Mouse (Mus musculus) midbrain, embryonic 14.5 days (tissue): ENCODE measurements around the gene Gapvd1. TPM values are rescaled to one million over a fixed set of nuclear protein-coding genes. Genes with fewer than 3 reads are reported as not detected.

Source experiments
- ATAC-seq: fragments of 200-750 bp; cut with Nextera tagmentation; 2 replicates; pipeline ENCODE4 v1.8.0; 2017; ENCODE audit warnings: moderate number of reproducible peaks, moderate library complexity; ENCODE audit not compliant: low FRiP score, low TSS enrichment
- DNase-seq: peaks from one replicate; pipeline ENCODE4 v3.0.0-alpha.2; 2015
- H3K27ac ChIP-seq: fragments of 300-500 bp; sonication (generic); replicated peaks from 2 replicates; pipeline ENCODE4 v1.5.1; 2014; ENCODE audit warnings: mild to moderate bottlenecking, low read depth, low read length, moderate library complexity
- H3K27me3 ChIP-seq: fragments of 300-500 bp; sonication (generic); 2 replicates; pipeline ENCODE4 v1.6.1; 2014; ENCODE audit warnings: low read length, control low read depth, mixed read lengths; ENCODE audit not compliant: control insufficient read depth, insufficient read depth
- H3K36me3 ChIP-seq: fragments of 300-500 bp; sonication (generic); 2 replicates; pipeline ENCODE4 v1.6.1; 2014; ENCODE audit warnings: low read length, control low read depth; ENCODE audit not compliant: control insufficient read depth, insufficient read depth
- H3K4me1 ChIP-seq: fragments of 300-500 bp; sonication (generic); 2 replicates; pipeline ENCODE4 v1.6.1; 2014; ENCODE audit warnings: mild to moderate bottlenecking, antibody characterized with exemption, low read length, control low read depth; ENCODE audit not compliant: control insufficient read depth, insufficient read depth
- H3K4me2 ChIP-seq: fragments of 300-500 bp; sonication (generic); 2 replicates; pipeline ENCODE4 v1.6.1; 2014; ENCODE audit warnings: mild to moderate bottlenecking, low read length, moderate library complexity
- H3K4me3 ChIP-seq: fragments of 300-500 bp; sonication (generic); replicated peaks from 2 replicates; pipeline ENCODE4 v1.5.1; 2014; ENCODE audit warnings: low read depth, low read length
- H3K9ac ChIP-seq: fragments of 300-500 bp; sonication (generic); replicated peaks from 2 replicates; pipeline ENCODE4 v1.6.1; 2014; ENCODE audit warnings: mild to moderate bottlenecking, low read length, moderate library complexity
- H3K9me3 ChIP-seq: fragments of 300-500 bp; sonication (generic); 2 replicates; pipeline ENCODE4 v1.6.1; 2016; ENCODE audit warnings: low read length, control low read depth, mixed read lengths; ENCODE audit not compliant: control insufficient read depth
- WGBS: fragments of 180-500 bp; shearing (Covaris S2); extraction: QIAGEN DNeasy Blood & Tissue Kit; methylation state at CpG from one replicate; pipeline ENCODE4 v1.1.7; 2014; 5-methylcytosine and 5-hydroxymethylcytosine counted together
- polyA plus RNA-seq: library from polyadenylated mRNA; unstranded; fragments of >200 nt; fragmentation: Nextera tagmentation; extraction: Ambion mirVana; gene quantifications from 2 replicates; pipeline ENCODE4 v1.2.1, GENCODE M21; 2014

Gene Gapvd1
- polyA plus RNA-seq, 1 experiment from 2014 or later, result 132 TPM

DNA sequence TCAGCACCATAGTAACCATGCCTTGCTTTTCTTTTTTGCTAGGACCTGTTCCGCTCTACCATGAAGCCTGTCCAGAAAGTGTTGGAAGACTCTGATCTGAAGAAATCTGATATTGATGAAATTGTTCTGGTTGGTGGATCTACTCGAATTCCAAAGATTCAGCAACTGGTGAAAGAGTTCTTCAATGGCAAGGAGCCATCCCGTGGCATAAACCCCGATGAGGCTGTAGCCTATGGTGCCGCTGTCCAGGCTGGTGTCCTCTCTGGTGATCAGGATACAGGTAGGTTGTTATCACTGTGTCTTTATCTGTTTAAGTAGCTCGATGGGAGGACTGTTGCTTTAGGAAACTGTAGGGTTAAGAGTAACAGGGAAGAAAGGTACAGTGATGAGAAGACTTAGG lies 19.5 kb upstream of the Gapvd1 start:
- H3K4me3 ChIP-seq, result peak overlapping the region; percentile 98; the same call in 1 of the 2 replicates
- peaks cover 55% of the 10 kb centered on the region for H3K4me1 ChIP-seq
- WGBS, result 93% methylated on average over 6 of the region's 6 CpGs
- no peak overlapping the region for H3K27ac ChIP-seq
- H3K9ac ChIP-seq, result no peak overlapping the region
- H3K4me2 ChIP-seq, result peak overlapping the region; percentile 57
- peaks cover 65% of the 10 kb centered on the region for H3K36me3 ChIP-seq
- DNase-seq, result no peak
- ATAC-seq, result no peak
- no peaks in the 10 kb centered on the region for H3K27me3 ChIP-seq
- no peaks in the 10 kb centered on the region for H3K9me3 ChIP-seq

DNA sequence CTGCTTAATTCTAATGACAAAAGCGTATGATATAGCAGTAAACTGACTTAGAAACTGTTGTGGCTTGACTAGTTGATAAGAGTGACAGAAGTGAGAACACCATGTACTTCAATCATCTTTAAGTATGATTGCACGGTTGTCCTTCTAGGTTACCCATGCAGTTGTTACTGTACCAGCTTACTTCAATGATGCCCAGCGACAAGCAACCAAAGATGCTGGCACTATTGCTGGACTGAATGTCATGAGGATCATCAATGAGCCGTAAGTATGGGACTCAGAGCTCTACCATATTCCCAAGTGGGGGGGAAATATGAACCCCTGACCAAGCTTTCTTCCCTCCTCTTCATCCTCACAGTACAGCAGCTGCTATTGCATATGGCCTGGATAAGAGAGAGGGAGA lies 18.6 kb upstream of the Gapvd1 start:
- ATAC-seq (no peak), DNase-seq (no peak)
- no peak overlapping the region for H3K27ac ChIP-seq
- peaks cover 55% of the 10 kb centered on the region for H3K4me1 ChIP-seq
- H3K36me3 ChIP-seq, result peaks cover 57% of the 10 kb centered on the region
- peak overlapping the region; percentile 57 for H3K4me2 ChIP-seq
- H3K9me3 ChIP-seq, result no peaks in the 10 kb centered on the region
- 91% methylated on average over 4 of the region's 4 CpGs for WGBS
- H3K27me3 ChIP-seq, result no peaks in the 10 kb centered on the region
- peak overlapping the region; percentile 98 for H3K4me3 ChIP-seq
- H3K9ac ChIP-seq, result no peak overlapping the region

DNA sequence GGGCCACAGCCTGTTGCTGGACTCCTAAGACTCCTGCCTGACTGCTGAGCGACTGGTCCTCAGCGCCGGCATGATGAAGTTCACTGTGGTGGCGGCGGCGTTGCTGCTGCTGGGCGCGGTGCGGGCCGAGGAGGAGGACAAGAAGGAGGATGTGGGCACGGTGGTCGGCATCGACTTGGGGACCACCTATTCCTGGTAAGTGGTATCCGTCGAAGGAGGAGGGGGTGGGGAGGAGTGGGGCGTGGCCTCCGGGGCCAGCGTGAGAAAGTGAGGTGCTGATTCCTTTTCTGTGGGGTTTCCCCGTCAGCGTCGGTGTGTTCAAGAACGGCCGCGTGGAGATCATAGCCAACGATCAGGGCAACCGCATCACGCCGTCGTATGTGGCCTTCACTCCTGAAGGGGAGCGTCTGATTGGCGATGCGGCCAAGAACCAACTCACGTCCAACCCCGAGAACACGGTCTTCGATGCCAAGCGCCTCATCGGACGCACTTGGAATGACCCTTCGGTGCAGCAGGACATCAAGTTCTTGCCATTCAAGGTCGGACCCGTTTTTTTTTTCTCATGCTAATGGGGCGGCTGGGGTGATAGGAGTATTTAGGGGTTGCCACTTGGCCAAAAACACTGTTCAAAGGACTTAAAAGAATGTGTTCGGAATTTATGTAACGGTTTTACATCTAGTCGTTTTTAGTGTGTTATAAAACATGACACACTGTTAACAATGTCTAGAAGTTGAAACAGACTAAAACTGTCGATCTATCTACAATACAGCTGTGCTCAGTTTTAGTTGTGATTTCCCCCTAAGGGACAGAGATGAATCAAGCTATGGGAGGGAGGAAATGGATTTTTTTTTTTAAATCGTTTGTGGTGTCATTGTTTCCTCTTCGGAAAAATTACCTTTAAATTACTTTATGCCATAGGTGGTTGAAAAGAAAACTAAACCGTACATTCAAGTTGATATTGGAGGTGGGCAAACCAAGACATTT lies 17.5 kb upstream of the Gapvd1 start:
- WGBS, result 4% methylated on average over 50 of the region's 50 CpGs
- no peaks in the 10 kb centered on the region for H3K9me3 ChIP-seq
- ATAC-seq (peak; percentile 34; the same call in 1 of the 2 replicates), DNase-seq (peak; percentile 73)
- peak overlapping the region; percentile 57 for H3K4me2 ChIP-seq
- peaks cover 46% of the 10 kb centered on the region for H3K36me3 ChIP-seq
- peaks cover 54% of the 10 kb centered on the region for H3K4me1 ChIP-seq
- H3K27ac ChIP-seq, result peak overlapping the region; percentile 91
- H3K9ac ChIP-seq, result peak overlapping the region; percentile 92
- no peaks in the 10 kb centered on the region for H3K27me3 ChIP-seq
- H3K4me3 ChIP-seq, result peak overlapping the region; percentile 98

DNA sequence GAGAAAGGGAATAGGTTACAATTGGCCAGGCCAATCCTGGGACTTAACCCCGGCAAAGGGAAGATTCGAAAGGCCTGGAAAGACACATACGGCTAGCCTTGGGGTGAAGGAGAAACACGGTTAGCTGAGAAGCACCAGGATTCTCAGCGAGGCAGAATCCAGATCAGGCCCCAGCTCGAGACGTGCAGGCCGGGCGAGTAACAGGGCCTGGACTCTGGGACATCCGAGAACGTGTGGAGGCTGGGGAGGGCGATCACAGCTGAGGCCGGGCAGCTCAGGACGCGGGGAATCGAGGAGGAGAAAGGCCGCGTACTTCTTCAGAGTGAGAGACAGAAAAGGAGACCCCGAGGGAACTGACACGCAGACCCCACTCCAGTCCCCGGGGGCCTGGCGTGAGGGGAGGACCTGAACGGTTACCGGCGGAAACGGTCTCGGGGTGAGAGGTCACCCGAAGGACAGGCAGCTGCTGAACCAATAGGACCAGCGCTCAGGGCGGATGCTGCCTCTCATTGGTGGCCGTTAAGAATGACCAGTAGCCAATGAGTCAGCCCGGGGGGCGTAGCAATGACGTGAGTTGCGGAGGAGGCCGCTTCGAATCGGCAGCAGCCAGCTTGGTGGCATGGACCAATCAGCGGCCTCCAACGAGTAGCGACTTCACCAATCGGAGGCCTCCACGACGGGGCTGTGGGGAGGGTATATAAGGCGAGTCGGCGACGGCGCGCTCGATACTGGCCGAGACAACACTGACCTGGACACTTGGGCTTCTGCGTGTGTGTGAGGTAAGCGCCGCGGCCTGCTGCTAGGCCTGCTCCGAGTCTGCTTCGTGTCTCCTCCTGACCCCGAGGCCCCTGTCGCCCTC lies 16.6 kb upstream of the Gapvd1 start, which contains the start of gene Hspa5:
TSS of gene Hspa5 (plus strand) at position 603 of the 859 bp plus-strand sequence.
- peaks cover 37% of the 10 kb centered on the region for H3K36me3 ChIP-seq
- H3K9me3 ChIP-seq, result no peaks in the 10 kb centered on the region
- H3K4me2 ChIP-seq, result peak within 1 kb of the TSS; percentile 62
- ATAC-seq (peak; percentile 99), DNase-seq (peak; percentile 99)
- peak within 1 kb of the TSS; percentile 93 for H3K27ac ChIP-seq
- under 1% methylated on average over 59 of the region's 60 CpGs for WGBS
- H3K9ac ChIP-seq, result peak within 1 kb of the TSS; percentile 92
- peak within 1 kb of the TSS; percentile 98 for H3K4me3 ChIP-seq
- H3K4me1 ChIP-seq, result peaks cover 44% of the 10 kb centered on the region
- H3K27me3 ChIP-seq, result no peaks in the 10 kb centered on the region

DNA sequence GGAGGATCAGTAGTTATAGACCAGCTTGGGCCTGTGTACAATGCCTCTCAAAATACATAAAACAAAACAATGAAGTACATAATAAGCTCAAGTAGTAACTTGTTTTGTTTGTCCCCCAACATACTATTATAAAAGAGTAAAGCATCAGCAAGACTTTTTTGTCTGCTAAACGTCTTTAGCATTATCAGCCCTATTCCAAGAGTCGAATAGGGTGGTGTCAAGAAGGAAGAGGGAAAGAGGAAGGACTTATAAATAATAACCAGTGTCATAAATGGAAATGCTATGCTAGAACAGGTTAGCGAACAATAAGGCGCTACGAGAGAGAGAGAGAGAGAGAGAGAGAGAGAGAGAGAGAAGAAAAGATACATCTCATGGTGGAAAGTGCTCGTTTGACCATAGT lies 15.9 kb upstream of the Gapvd1 start:
- 3% methylated on average over 6 of the region's 6 CpGs for WGBS
- H3K4me1 ChIP-seq, result peaks cover 38% of the 10 kb centered on the region
- H3K27ac ChIP-seq, result peak overlapping the region; percentile 93
- H3K9me3 ChIP-seq, result no peaks in the 10 kb centered on the region
- DNase-seq (no peak), ATAC-seq (no peak)
- H3K27me3 ChIP-seq, result no peaks in the 10 kb centered on the region
- H3K9ac ChIP-seq, result peak overlapping the region; percentile 88
- peak overlapping the region; percentile 98 for H3K4me3 ChIP-seq
- peaks cover 30% of the 10 kb centered on the region for H3K36me3 ChIP-seq
- peak overlapping the region; percentile 62 for H3K4me2 ChIP-seq

DNA sequence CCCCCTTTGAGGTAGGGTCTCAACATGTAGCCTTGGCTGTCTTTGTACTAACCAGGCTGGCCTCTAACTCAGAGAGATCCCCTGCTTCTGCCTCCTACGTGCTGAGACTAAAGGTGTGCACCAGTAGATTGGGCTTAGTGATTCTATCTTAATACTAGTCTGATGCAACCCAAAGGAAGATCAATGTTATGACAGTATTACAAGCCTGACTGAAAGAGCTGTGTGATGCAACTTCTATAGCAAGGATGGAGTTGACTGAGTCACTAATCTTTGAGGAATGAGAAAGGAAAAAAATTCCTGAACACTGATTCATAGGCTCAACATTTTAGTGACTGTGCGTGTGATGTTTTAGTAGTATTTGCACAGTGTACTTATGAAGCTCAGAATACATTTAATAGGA lies 15.0 kb upstream of the Gapvd1 start:
- H3K27ac ChIP-seq, result no peak overlapping the region
- ATAC-seq, result no peak
- H3K4me1 ChIP-seq, result peaks cover 29% of the 10 kb centered on the region
- no peak for DNase-seq
- no peak overlapping the region for H3K9ac ChIP-seq
- no peaks in the 10 kb centered on the region for H3K9me3 ChIP-seq
- H3K4me3 ChIP-seq, result 0 out of 2 replicates have a peak overlapping the region, but pooled peaks have one; percentile 98
- peaks cover 21% of the 10 kb centered on the region for H3K36me3 ChIP-seq
- no peaks in the 10 kb centered on the region for H3K27me3 ChIP-seq
- peak overlapping the region; percentile 62 for H3K4me2 ChIP-seq
- WGBS, result 93% methylated on average over 2 of the region's 2 CpGs

DNA sequence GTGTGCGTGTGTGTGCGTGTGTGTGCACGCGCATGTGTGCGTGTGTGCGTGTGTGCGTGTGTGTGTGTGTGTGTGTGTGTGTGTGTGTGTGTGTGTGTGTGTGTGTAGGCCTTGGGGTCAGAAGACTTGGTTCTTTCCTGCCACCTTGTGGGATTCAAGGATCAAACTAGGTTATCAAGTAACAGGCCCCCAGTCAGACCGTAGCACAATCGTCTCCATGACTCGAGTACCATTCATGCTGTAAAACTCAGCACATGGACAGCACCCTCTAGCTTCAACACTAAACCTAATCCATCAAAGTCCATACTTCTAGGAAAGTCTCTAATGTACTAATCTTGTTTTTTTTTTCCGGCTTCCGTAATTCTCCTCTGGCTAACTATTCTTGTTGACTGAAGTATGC lies 9.8 kb upstream of the Gapvd1 start:
- ATAC-seq (no peak), DNase-seq (no peak)
- Histone ChIP-seq H3K9me3 (no peaks in the 10 kb centered on the region), H3K9ac (no peak overlapping the region), H3K4me1 (no peaks in the 10 kb centered on the region), H3K4me3 (no peak overlapping the region), H3K36me3 (no peaks in the 10 kb centered on the region), H3K4me2 (no peak overlapping the region), H3K27me3 (no peaks in the 10 kb centered on the region), H3K27ac (no peak overlapping the region)
- WGBS, result 66% methylated on average over 12 of the region's 12 CpGs

DNA sequence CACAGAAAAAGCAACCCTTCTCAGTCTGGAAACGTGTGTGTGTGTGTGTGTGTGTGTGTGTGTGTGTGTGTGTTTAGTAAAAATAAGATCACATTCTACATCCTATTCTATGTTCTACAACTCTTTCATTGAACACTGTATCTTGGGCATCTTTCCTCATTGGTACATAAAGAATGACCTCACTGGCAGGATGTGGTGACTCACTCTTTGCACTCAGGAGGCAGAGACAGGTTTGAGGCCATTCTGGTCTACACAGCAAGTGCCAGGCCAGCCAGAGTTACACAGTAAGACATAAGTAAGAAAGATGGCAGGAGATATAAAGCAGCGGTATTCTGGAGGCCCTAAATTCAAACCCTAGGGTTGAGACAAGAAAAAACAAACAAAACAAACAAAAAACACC lies 7.8 kb upstream of the Gapvd1 start:
- ATAC-seq, result no peak
- no peak for DNase-seq
- Histone ChIP-seq H3K4me3 (no peak overlapping the region), H3K9ac (no peak overlapping the region), H3K4me2 (no peak overlapping the region), H3K27me3 (no peaks in the 10 kb centered on the region), H3K36me3 (no peaks in the 10 kb centered on the region), H3K4me1 (no peaks in the 10 kb centered on the region), H3K27ac (no peak overlapping the region), H3K9me3 (no peaks in the 10 kb centered on the region)
- WGBS, result 70% methylated on average over 2 of the region's 2 CpGs
